Mouse (Mus musculus): ENCODE measurements around the gene Slc25a4. TPM values are rescaled to one million over a fixed set of nuclear protein-coding genes. Genes with fewer than 3 reads are reported as not detected.
A peak's percentile ranks its signal among the peaks of the same experiment; 100 is the strongest.

The Slc25a4 gene
- polyA plus RNA-seq (2012; ENCODE audit: insufficient read depth, insufficient read length, missing spikeins) = 105 and 111 TPM in 2 replicates

DNA sequence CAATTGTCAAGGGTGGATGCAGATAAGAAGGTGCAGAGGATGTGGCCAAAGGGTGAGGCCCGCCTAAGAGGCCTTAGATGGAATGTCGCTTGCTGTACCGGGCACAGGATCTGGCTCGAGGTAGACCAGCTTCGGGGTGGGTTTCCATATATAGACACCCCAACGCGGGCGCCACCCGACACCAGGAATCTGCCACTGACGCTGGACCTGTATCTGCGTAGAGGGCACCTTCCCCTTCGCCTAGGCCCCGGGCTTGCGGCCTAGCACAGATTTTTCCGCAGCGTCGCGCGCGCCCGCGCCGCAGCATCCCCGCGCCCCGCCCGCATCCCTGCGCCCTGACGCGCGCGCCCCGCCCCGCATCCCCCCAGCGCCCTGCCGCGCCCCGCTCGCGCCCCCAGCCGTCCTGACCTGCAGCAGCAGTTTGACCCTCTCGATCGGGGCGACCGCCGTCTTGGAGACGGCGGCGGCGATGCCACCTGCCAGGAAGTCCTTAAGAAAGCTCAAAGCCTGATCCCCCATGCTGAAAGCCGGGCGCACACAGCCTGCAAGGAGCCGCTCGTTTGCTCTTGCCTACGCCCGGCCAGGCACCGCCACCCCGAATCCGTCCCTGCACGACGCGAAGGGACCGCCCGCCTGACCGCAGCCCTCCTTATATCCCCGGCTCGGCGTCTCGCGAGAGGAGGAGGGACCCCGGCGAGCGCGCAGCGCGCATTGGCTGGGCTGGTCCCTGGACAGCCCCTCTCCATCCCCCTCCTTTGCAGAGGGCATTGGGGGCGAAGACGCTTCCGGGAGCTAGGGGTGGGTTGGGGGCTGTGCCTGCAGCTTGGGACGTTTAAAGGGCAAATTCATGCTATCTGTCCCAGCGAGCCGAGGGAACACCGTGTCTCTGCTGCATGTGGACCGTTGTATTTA is at the start of gene Slc25a4:
Gene Slc25a4 (minus strand): TSS at position 881 of the 912 bp plus-strand sequence.
- Histone ChIP-seq H3K4me1 (ENCODE audit: control insufficient read depth, insufficient read depth, low read length) (peaks cover 17% of the 10 kb centered on the region), H3K4me3 (ENCODE audit: insufficient read depth, low read length) (peak within 1 kb of the TSS; percentile 77), H3K27ac (ENCODE audit: insufficient read depth, low read depth, low read length) (peak within 1 kb of the TSS; percentile 69)
- no peak for TF ChIP-seq CTCF (IDR thresholded peaks at IDR 0.05; ENCODE audit: low read depth, low read length)
- peak; percentile 95; the same call in 1 of the 2 replicates for TF ChIP-seq POLR2A (IDR thresholded peaks at IDR 0.05; ENCODE audit: borderline replicate concordance, low read depth, low read length)

- H3K27ac ChIP-seq (ENCODE audit: insufficient read depth, low read depth, low read length) = no peak overlapping the region
- no peak overlapping the region for H3K4me3 ChIP-seq (ENCODE audit: insufficient read depth, low read length)
- TF ChIP-seq POLR2A (IDR thresholded peaks at IDR 0.05; ENCODE audit: borderline replicate concordance, low read depth, low read length) (no peak), CTCF (IDR thresholded peaks at IDR 0.05; ENCODE audit: low read depth, low read length) (no peak)
- no peaks in the 10 kb centered on the region for H3K4me1 ChIP-seq (ENCODE audit: control insufficient read depth, insufficient read depth, low read length)
Measured at GRCm38 (mm10) chr8:46257921-46258682, 47.0 kb upstream of the Slc25a4 start.

- Histone ChIP-seq H3K4me1 (ENCODE audit: control insufficient read depth, insufficient read depth, low read length) (no peaks in the 10 kb centered on the region), H3K4me3 (ENCODE audit: insufficient read depth, low read length) (no peak overlapping the region), H3K27ac (ENCODE audit: insufficient read depth, low read depth, low read length) (no peak overlapping the region)
- TF ChIP-seq POLR2A (IDR thresholded peaks at IDR 0.05; ENCODE audit: borderline replicate concordance, low read depth, low read length) (no peak), CTCF (IDR thresholded peaks at IDR 0.05; ENCODE audit: low read depth, low read length) (no peak)
Measured at GRCm38 (mm10) chr8:46252456-46252855, 41.4 kb upstream of the Slc25a4 start.

DNA sequence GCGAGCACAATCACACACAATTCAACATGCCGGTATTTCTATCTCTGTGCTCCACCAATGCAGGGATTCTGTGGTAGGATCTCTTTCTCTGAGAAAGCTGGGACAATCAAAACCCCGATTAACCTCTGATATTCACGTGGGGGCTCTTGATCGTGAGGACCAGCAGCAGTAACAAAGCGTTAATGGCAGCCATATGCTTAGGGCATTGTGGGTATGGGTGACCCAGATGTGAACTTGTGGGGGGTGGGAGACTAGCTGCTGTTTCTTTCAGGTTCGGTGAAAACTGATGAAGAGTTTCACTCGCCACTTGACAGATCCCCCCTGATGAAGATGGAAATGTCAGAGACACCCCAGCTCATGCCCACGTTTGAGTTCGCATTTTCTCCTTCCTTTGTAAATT is 40.5 kb upstream of the Slc25a4 start:
- no peak overlapping the region for H3K27ac ChIP-seq (ENCODE audit: insufficient read depth, low read depth, low read length)
- TF ChIP-seq POLR2A (IDR thresholded peaks at IDR 0.05; ENCODE audit: borderline replicate concordance, low read depth, low read length) (no peak), CTCF (IDR thresholded peaks at IDR 0.05; ENCODE audit: low read depth, low read length) (no peak)

DNA sequence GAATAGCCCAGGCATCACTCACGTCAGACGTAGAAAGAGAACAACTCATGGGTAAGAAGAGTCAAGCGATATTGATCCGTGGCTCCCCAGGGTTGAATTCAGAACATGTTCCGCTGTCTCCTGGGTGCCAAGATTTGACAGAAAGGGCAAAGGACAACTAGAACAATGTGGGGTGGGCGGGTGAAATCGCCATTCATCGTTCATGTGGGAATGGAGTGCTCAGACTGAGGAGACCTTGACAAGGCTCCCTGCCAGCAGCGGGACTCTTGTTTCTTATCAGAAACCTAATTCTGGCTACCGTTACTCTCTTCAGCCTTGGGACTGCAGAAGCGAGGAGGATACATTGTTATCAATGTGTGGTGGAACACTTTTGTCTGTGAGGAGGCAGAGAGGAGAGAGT is 35.3 kb upstream of the Slc25a4 start:
- TF ChIP-seq POLR2A (IDR thresholded peaks at IDR 0.05; ENCODE audit: borderline replicate concordance, low read depth, low read length) (no peak), CTCF (IDR thresholded peaks at IDR 0.05; ENCODE audit: low read depth, low read length) (no peak)
- H3K4me1 ChIP-seq (ENCODE audit: control insufficient read depth, insufficient read depth, low read length) = no peaks in the 10 kb centered on the region
- H3K27ac ChIP-seq (ENCODE audit: insufficient read depth, low read depth, low read length) = no peak overlapping the region
- no peak overlapping the region for H3K4me3 ChIP-seq (ENCODE audit: insufficient read depth, low read length)

More for the DNA sequence above, 40.5 kb upstream of the Slc25a4 start:
- H3K4me1 ChIP-seq (ENCODE audit: control insufficient read depth, insufficient read depth, low read length) = no peaks in the 10 kb centered on the region
- H3K4me3 ChIP-seq (ENCODE audit: insufficient read depth, low read length) = no peak overlapping the region

DNA sequence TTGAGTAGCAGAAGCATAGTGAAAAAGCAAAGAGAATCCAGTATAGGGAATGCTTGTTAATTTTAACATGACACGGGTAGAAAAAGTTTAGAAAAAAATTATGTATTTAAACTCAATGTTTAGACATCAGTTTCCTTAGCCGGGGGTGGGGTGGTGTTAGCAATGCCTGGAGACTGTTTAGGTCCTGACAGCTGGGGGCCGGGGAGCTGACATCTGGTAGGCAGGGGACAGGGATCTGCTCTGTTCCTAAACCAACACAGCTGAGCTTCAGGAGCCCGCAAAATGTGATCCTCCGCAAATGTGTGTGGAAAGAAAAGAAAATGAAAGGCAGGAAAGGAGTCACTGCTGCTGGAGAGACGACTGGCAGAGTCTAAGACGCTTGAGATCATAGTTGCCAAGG is 31.9 kb upstream of the Slc25a4 start:
- no peak overlapping the region for H3K4me3 ChIP-seq (ENCODE audit: insufficient read depth, low read length)
- H3K27ac ChIP-seq (ENCODE audit: insufficient read depth, low read depth, low read length) = no peak overlapping the region
- TF ChIP-seq POLR2A (IDR thresholded peaks at IDR 0.05; ENCODE audit: borderline replicate concordance, low read depth, low read length) (no peak), CTCF (IDR thresholded peaks at IDR 0.05; ENCODE audit: low read depth, low read length) (no peak)
- no peaks in the 10 kb centered on the region for H3K4me1 ChIP-seq (ENCODE audit: control insufficient read depth, insufficient read depth, low read length)

- Histone ChIP-seq H3K4me1 (ENCODE audit: control insufficient read depth, insufficient read depth, low read length) (peaks cover 1% of the 10 kb centered on the region), H3K27ac (ENCODE audit: insufficient read depth, low read depth, low read length) (no peak overlapping the region), H3K4me3 (ENCODE audit: insufficient read depth, low read length) (no peak overlapping the region)
- TF ChIP-seq POLR2A (IDR thresholded peaks at IDR 0.05; ENCODE audit: borderline replicate concordance, low read depth, low read length) = no peak
- TF ChIP-seq CTCF (IDR thresholded peaks at IDR 0.05; ENCODE audit: low read depth, low read length) = peak; percentile 71
Measured at GRCm38 (mm10) chr8:46241568-46242374, 30.7 kb upstream of the Slc25a4 start.

- Histone ChIP-seq H3K4me1 (ENCODE audit: control insufficient read depth, insufficient read depth, low read length) (peaks cover 7% of the 10 kb centered on the region), H3K4me3 (ENCODE audit: insufficient read depth, low read length) (no peak overlapping the region), H3K27ac (ENCODE audit: insufficient read depth, low read depth, low read length) (no peak overlapping the region)
- TF ChIP-seq CTCF (IDR thresholded peaks at IDR 0.05; ENCODE audit: low read depth, low read length) (no peak), POLR2A (IDR thresholded peaks at IDR 0.05; ENCODE audit: borderline replicate concordance, low read depth, low read length) (no peak)
Measured at GRCm38 (mm10) chr8:46236441-46237223, 25.5 kb upstream of the Slc25a4 start.

All from bone marrow macrophage, adult 2 months (primary cell).